Mouse (Mus musculus) induced T-regulatory cell, adult 2 months (primary cell): Measurements from ENCODE around the gene Agpat3.

Experiments
- DNase-seq: peaks from one replicate; pipeline ENCODE4 v3.0.0-alpha.2; 2012; ENCODE audit warnings: low read depth

Agpat3 gene

GRCm38 (mm10) chr10:78296371-78296770 is 55.9 kb downstream of the Agpat3 start:
- DNase-seq, result no peak

DNA sequence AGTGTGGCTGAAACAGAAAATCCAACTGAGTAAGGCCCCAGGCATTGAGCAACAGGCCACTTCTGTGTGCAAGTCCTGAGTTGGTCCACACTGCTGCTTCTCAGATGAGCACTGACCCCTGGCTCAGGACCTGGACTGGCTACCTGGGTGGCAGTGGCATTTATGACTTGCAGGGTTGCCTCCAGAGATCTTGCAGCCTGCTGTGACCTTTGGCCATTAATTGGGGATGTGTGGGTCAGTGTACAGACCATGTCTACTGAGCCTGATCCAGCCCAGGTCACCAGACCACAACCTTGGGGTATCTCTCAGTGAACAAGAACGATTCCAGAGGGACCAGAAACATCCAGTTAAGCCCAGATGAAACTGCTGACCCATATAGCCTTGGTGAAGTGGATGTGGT is 58.7 kb downstream of the Agpat3 start:
- no peak for DNase-seq

DNA sequence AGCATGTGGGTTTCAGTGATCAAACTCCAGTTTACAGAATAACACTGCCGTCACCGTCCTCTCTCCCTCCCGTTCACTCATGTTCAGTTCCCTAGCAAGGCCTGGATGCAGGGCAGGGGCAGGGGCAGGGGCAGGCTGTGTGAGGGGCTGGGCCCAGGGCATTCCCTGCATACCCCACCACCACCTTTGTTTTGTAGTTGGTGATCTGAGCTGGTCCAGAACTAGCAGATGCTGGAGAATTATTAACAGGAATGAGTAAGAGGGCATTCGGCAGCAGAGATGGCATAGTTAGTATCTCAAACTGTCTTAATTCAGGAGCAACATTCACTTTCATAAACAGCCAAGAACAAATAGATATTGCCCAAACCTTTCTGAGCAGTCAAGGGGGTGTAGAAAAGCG is 59.9 kb downstream of the Agpat3 start:
- no peak for DNase-seq

DNA sequence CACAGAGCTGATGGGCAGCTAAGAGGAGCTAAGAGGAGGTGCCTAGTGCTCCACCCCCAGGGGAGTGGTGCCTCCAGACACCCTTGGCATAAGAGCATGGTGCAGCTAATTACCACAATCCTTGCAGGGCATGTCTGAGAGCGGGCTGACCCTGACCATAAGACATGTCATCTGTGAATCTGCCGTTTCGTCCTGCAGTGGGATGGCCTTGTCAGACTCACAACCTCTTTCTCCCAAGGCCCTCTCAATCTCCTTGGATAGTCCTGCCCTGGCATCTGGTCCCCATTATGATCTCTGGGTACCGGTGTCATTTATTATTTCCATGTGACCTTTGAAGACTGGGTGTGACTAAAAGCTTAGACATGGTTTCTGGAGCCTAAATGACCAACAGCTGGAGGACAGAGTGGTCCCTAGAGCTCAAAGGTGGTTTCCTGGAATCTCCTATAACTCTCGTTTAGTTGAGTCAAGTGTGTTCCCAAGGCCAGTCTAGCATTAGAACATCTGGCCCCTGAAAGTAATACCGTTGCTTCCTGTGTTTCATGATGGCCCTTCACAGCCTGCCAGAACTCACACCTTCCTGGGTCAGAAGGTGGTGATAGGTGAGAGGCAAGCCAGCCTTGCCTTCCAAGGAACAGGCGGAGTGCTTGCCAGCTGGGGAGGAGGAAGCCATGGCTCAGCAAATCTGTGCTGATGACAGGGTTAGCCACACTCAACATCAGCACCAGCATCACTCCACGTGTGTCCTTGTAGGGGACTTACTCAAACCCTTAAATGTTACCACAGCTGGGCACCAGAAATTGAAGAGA is 61.4 kb downstream of the Agpat3 start:
- DNase-seq, result no peak

GRCm38 (mm10) chr10:78288896-78289295 is 63.4 kb downstream of the Agpat3 start:
- no peak for DNase-seq

- no peak for DNase-seq
These were observed 64.2 kb downstream of the Agpat3 start for GRCm38 (mm10) chr10:78288135-78288534.

DNA sequence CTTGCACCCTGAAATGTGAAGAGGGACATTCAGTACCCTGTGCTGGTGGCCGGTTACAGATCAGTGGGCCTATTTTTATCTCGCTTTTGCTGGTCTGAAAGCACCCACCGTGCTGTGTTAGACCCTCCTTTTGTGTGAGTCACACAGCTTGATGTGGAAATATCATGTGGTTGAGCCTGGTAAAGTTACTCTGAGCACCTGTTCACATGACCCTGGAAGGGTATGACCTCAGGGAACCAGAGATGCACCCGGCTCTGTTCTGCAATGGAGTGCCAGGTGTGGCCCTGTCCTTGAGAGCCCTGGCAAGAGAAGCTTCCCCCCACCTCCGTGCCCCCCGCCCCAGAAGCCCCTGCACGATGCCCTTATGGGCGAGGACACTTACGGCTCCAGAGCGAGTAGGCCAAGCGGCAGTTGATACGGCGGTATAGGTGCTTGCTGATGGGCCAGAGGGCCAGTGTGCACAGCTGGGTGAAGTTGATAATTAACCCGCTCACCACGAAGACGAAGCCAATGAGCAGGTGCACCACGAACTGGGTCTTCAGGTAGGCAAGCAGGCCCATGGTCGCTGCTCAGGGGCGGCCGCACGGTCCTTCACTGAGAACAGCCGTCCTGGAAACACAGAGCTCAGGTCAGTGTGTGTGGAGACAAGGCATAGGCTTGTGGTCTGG is 64.7 kb downstream of the Agpat3 start:
- DNase-seq, result no peak

GRCm38 (mm10) chr10:78285959-78286358 is 66.3 kb downstream of the Agpat3 start:
- DNase-seq, result no peak

DNA sequence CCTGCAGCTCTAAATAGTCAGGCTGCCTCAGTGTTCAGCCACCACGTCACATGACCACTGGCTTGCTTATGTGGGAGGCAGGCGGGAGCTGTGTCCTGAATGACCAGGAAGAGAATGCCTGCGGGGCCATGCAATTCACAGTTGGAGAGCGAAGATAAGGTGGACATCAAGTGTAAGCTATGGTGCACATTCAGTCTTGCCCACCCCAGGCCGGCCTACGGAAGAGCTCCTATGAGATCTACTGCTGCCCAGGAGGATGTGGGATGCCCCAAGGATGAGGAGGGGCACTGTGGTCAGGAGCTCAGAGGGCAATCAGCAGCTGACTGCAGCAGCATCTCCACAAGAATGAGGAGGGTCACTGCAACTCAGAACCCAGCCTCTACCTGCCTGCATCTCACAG is 66.9 kb downstream of the Agpat3 start:
- no peak for DNase-seq

GRCm38 (mm10) chr10:78284812-78285211 is 67.5 kb downstream of the Agpat3 start:
- no peak for DNase-seq

DNA sequence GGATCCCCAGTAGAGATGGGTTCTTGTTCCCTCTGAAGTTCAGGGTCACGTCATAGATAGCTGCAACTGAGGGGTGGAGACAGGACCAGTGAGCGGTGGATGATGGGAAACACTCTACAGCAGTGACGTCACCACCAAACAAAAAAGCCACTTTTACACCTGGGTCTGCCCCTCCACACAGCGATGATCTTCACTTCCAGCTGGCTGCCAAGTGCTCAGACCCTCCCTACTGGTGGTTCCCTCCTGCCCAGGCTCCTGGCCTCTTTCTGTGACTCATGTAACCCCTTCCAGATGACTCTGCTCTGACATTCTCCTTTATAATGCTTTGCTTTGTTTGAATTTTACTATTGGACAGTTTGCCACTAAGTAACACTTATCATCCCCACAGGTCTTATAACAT is 69.9 kb downstream of the Agpat3 start:
- DNase-seq, result no peak

GRCm38 (mm10) chr10:78280486-78280885 is 71.8 kb downstream of the Agpat3 start:
- DNase-seq, result no peak

- peak; percentile 77 for DNase-seq
These were observed 73.1 kb downstream of the Agpat3 start for GRCm38 (mm10) chr10:78279210-78279609.

DNA sequence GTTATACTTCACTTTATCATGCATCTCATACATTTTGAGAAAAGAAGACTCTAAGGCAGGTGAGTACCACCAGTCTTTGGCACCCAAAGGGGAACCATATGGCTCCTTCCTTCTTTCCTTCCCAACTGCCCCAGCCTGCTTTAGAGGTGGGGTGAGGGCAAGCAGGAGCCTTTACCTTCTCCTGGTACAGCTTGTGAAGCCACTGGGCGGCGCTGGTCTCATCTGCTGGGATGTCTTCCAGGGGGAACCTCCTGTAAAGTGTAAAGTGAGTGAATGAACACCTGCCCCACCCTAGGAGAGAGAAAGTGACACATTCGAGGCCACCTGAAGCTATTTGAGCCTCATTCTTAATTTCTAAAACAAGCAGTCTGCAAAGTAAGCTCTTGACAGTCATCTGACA is 74.5 kb downstream of the Agpat3 start:
- DNase-seq, result no peak

- DNase-seq, result no peak
These were observed 76.0 kb downstream of the Agpat3 start for GRCm38 (mm10) chr10:78276242-78276641.

GRCm38 (mm10) chr10:78272932-78273331 is 79.4 kb downstream of the Agpat3 start:
- no peak for DNase-seq

DNA sequence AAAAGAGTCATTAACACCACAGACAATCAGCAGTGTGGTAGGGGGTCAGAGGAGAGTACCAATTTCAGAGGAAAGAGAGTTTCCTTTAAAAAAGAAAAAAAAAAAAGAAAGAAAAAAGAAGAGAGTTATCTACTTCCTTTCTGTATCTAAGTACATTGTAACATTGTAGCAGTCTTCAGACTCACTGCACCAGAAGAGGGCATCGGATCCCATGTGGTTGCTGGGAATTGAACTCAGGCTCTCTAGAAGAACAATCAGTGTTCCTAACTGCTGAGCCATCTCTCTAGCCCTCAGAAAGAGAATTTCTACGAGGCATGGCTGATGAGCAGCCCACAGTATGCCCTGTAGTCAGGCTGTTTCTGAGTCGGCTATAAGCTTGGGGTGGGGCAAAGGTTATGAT is 86.4 kb downstream of the Agpat3 start:
- no peak for DNase-seq

DNA sequence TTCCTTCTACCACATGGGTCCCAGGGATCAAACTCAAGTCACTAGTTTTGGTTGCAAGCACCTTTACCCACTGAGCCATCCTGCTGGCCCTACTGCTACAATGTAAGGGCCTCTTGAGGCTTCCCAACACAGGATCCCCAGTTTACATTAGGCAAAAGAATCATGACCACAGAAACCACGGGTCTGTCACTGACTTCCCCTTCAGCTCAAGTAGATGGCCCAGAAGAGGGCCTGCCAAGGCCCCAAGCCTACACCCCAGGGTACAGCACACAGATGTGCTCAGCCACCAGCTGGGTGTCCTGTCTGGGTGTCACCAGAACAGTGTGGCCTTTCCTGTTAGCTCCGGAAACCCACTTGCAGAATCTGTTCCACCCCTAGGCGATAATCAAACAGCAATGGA is 87.6 kb downstream of the Agpat3 start:
- no peak for DNase-seq

- no peak for DNase-seq
These were observed 91.2 kb downstream of the Agpat3 start for GRCm38 (mm10) chr10:78260916-78261650.

DNA sequence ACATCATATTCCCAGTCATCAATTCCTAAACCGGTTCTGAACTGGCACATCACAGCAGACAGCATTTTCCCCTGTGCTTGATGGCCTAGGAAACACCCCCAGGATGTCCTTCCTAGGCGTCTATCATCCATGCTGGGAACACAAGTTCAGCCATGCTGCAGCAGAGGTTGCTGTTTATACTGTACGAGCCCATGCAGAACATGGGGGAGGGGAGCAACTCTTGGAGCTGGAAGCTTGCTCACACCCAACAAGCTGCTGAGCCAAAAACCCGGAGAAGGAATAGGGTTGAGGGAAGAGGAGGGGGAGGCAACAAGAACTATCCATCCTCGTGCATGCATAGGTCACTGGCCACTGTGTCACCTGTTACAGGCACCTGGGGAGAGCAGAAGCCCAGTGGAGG is 92.0 kb downstream of the Agpat3 start:
- no peak for DNase-seq

GRCm38 (mm10) chr10:78259702-78260101 is 92.6 kb downstream of the Agpat3 start:
- no peak for DNase-seq

DNA sequence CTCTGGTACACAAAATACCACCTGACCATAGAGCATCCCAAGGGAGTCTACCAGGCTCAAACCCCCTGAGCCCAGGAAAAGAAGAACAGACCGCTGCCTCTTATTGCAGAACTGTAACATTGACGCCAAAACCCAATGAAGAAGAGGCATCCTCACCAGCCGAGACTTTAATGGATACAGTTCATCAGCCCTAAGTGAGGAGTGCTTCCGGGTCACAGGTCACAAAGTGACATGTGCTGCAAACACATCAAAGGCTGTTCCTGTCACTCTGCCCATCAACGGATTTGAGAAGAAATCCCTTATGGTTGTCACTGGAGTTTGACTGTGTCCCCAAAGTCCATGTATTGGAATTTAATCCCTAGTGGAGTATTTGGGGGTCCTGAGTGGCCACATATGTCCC is 93.1 kb downstream of the Agpat3 start:
- no peak for DNase-seq

- DNase-seq, result no peak
These were observed 94.1 kb downstream of the Agpat3 start for GRCm38 (mm10) chr10:78258142-78258675.
